Mouse (Mus musculus): ENCODE data around the gene Fam149b. TPM values are rescaled to one million over a fixed set of nuclear protein-coding genes. Genes with fewer than 3 reads are reported as not detected.
"Not testable (repeated sequence)": the region's sequence is repeated elsewhere in the genome, so short reads cannot be mapped to it uniquely, and the experiment has no call there.

The Fam149b gene
- 10 to 100 TPM; 19.7 to 20.8 TPM for total RNA-seq (2021)
- long read RNA-seq, experiment 1, full-length matches to known transcripts, result 8 of 47 reads
- long read RNA-seq, experiment 1, partial matches to known transcripts, result 9 of 47 reads
- long read RNA-seq, experiment 1, other reads (novel, unspliced or antisense), result 30 of 47 reads
- long read RNA-seq, experiment 2, full-length matches to known transcripts, result 5 of 39 reads
- long read RNA-seq, experiment 2, partial matches to known transcripts, result 3 of 39 reads
- long read RNA-seq, experiment 2, other reads (novel, unspliced or antisense), result 31 of 39 reads

DNA sequence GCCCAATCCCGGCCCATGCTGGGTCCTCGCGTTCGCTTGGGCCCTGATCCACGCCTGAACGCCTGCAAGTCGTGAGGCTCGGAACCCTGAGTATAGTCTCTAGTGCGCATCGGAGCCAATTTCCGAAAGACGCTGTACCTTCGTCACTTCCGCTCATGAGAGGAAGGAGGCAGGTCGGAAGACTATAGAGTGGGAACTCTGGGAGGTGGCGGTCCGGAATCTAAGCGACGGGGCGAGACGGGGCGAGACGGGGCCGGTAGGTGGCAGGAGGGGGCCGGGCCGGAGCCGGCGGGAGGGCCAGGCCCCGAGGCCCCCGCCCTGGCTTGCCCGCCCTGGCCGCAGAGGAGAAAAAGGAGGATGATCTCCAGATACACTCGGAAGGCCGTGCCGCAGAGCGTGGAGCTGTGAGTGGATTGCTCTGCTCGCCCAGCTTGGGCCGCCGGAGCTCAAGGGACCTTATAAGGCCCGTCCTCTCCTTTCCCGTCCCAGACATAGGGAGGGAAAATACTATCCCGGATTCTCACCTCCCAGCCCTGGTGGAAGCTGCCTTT, at the start of gene Fam149b, which contains the start of gene Ecd:
Gene Fam149b, plus strand, starts transcription at position 172 of the 551 bp plus-strand sequence.
Gene Ecd, minus strand, starts transcription at position 131 of the 551 bp plus-strand sequence.
- peak; percentile 91 for DNase-seq

DNA sequence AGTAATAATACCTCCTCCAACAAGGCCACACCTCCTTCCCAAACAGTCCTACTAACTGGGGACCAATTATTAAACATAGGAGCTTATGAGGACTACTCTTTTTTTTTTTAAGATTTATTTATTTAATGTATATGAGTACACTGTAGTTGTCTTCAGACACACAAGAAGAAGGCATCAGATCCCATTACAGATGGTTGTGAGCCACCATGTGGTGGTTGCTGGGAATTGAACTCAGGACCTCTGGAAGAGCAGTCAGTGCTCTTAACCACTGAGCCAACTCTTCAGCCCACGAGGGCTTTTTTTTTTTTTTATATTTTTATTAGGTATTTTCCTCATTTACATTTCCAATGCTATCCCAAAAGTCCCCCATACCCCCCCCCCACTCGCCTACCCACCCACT, 42.9 kb upstream of the Fam149b start:
- not testable (repeated sequence) for DNase-seq

DNA sequence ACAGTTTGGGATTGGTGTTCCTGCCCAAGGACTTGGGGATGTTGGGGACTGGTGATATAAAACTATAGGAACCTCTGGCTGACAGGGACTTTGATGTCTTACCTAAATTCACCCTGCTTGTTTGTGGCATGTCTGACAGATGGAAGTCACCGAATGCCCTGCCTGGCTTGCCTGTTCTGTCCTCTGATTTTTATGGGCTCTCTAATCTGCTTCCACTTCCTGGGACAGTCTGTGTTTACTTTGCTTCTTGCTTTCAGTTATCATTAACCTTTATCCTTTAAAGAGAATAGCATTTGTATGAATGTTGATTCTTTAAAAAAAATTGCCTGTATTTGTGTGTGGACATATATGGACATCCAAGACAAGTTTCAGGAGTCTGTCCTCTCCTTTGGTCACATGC, 32.8 kb upstream of the Fam149b start:
- DNase-seq, result no peak

DNA sequence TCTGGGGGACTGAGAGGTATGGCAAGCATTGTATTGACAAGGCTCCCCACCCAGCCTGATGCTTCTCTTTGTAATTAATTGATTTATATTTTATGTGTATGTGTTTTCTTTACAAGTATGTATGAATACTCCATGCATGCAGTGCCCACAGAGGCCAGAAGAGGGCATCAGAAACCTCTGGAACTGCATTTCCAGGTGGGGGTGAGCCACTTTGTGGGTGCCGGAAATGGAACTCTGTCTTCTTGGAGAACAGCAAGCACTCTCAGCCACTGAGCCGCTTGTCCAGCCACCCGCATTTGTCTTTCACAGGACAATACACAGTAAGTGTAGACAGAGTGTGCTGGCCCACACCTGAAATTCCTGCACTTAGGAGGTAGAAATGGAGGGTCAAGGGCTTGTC, 28.5 kb upstream of the Fam149b start:
- DNase-seq, result no peak

DNA sequence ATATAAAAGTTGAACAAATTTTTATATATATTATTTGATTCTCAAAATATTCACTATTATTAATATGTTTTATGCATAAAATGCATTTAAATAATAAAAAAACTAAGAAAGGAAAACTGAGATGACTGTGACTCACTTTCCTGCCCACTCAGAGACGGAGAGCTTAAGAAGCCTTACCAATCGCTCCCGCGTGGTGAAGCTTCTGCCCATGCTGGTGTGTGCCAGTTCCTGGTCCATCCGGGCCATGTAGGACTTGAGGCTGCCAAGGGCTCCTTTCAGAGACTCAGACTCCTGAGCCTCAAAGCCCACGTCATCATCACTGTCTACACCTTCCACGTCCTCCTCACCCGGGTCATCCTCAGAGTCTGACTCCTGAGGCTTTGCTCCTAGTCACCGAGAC, 23.8 kb upstream of the Fam149b start:
- no peak for DNase-seq

DNA sequence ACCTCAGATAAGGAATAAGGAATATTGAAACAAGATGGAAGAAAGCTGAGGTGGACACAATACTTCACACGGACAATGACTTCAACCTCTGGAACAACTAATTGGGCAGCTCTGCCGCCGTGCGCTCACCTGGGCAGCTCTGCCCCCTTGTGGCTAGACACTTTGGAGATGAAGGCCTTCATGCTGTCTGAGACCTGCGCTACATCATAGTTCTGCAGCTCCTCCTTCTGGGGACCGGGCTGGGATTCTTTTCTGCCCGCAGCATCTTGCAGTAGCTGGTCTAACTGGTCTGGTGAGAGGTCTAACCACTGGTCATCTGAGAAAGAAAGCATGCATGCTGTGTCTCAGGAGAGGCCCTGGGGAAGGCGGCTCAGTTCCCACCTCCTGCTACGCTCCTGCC, 19.5 kb upstream of the Fam149b start:
- no peak for DNase-seq

DNA sequence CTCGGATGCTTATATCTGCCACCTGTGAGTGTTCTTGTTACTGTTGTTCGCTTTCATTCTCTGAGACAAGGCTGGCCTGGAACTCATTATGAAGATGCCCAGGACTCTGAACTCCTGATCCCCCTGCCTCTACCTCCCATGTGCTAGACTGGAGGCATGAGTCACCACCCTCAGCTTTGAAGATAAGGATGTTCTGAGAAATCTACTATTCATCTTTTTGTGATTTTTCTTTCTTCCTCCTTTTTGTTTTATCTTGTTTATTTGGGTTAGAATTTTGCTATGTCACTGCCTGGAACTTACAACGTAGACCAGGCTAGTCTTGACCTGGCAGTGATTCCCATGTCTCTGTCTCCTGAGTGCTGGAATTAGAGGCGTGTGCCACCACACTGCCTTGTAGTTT, 16.6 kb upstream of the Fam149b start:
- no peak for DNase-seq

DNA sequence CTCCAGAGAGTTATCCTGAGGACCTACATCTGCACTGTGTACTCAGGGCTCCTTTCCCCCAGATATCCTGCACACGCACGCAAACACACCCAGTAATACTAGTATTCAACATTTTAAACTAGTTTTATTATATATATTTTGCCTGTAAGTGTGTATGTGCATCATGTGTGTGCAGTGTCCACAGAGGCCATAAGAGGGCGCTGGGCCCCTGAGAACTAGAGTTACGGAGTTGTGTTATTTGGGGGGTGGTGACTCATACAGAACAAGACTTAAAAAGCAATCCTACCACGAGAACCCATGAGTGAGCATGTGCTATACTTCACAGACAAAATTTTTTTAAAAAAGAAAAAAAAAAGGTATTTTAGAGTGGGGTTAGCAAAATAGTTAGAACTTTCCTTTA, 8.5 kb upstream of the Fam149b start:
- no peak for DNase-seq

DNA sequence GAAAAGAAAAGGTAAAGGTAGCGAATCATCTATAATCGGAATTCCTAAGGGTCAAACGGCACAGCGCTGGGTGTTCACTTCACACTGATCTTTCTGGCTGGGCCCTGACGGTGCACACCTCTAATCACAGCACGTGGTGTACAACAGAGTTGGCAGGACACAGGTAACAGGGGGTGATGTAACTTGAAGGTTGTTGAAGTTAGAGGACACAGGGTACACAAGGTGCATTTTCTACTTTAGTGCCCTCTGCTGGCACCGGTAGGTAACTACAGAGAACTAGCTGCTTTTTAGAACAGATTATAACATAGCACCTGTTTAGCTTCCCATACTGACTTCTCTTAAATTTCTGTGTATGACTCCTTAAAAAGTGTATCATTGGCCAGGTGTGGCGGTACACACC, 7.8 kb upstream of the Fam149b start:
- no peak for DNase-seq

DNA sequence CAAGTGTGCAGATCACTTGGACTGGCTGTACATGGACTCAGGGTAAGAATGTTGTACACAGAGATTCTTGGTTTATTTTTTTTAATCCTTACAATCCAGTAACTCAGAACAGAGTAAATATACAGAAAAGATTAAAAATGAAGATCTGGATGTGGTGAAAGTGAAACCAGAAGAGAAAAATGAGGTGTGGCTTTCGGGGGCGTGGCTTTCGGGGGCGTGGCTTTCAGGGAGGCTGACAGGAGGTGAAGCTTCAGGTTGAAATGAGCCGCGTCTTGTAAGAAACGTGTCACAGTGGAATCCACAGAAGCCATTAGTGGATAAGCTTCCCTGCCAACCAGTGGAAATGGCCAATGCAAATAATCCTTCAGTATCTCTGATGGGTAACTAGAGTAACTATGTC, 7.1 kb upstream of the Fam149b start:
- no peak for DNase-seq

DNA sequence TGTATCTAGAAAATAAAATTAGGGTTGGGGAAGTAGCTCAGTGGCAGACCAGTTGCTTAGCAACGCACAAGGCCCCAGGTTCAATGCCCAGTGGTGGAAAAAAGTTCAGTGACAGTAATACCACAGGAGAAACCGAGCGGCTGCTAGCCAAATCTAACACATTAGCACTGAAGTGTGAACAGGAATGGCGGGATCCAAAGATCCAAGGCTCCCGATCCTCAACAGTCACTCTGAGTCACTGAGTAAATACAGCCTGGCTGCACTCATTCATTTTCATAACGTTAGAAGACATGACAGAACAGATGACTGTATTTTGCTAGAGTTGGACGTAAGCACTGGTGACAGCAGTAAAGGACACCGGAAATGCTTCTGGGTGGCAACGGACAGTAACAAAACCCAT, 2.1 kb upstream of the Fam149b start:
- DNase-seq, result no peak

DNA sequence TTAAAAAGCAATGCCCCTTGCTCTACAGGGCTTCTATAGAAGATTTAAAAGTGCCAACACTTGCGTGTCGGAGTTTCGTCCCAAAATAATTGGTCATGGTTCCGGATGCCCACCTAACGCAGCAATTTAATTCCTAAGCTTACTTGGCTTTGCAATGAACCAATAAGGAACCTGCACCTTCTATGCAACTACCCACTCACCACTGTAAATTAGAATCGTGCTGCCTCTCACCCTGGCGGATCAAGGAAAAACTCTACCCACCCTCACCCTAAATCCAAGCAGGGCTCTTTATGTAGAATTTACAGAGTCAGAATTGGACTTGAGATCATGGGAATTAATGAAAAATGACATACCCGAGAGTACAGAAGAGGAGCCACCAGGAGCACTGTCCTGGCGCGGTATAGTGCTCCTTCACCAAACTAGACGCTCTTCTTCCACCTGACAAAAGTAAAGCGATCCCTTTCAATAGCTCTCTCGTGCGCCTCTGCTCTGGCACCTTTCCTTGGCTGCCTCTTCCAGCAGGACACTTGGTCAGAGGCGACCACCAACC, 446 bp upstream of the Fam149b start:
- DNase-seq, result no peak

DNA sequence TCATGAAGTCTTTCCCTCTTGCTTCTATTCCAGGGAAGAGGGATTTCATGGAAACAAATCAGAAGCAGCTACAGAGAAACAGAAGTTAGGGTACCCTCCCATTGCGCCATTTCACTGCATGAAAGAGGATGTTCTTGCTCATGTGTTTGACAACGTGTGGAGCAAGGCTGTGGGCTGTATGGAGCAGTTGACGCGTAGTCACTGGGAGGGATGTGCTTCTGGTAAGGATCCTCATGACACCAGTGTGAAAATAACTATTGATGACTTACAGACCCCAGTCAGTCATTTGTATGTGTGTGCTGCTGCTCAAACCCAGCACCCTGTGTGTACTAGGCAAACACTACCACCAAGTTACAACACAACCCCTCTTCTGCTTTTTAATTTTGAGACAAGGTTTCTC, 15.3 kb downstream of the Fam149b start:
- DNase-seq, result no peak

DNA sequence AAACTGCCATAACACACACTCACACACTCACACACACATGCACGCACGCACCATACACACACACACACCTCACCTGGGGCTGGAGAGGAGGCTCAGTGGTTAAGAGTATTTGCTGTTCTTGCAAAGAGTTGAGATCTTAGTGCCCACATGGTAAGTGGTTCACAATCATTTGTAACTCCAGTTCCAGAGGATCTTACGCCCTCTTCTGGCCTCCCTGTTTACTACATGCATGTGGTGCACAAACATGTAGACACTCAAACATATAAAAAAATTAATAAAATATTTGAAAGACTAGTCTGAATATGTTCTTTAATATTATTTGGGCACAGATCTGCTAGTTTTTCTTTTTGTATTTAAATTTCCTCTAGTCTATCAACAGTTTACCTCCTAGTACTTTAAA, 20.3 kb downstream of the Fam149b start:
- DNase-seq, result no peak

DNA sequence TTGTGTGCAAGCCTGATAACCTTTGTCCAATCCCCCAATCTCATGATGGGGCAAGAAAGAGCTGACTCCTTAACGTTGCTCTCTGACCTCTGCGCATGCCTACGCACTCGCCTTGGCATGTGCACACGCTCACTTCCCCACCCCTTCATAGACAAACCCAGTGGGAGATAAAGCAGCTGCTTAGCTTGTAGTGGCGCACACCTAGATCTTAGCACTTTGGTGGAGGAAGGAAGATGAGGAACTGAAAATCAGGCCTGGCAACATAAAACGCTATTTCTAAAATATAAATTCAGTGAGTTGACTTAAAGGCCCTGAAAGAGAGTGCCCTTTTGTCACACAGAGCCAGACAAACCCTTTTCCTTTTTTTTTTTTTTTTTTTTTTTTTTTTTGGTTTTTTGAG, 22.8 kb downstream of the Fam149b start:
- DNase-seq, result no peak

DNA sequence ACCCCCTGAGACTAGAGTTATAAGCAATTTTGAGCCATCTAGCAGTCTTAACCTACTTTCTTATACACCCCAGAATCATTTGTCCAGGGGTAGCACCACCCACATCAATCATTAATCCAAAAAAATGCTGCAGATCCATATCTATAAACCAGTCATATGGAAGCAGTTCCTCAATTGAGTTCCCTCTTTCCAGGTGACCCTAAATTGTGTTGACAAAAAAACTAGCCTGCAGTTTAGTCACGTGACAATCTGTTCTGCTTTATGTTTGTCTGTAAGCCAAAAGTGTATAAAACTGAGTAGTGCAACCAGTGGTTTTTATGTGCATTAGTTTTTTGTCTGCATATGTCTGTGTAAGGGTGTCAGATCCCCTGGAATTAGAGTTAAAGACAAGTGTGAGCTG, 23.9 kb downstream of the Fam149b start:
- DNase-seq, result no peak

DNA sequence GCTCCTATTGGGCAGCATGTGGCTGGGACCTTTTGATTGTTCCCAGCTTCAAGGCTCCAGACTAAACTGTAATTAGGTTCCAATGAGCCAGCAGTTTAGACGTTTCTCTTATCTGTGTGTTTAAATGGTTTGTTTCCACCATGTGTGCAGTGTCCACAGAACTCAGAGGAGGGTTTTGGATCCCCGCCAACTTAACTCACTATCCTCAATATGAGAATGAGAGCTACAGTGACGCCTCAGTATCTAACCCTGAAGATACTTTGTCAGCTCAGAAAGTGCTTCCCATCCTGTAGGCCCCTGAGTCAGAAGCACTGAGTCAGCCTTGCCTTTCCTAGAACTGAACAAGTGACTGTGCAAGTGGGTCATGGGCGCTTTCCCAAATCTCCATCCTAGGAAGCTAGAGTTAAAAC, 29.2 kb downstream of the Fam149b start:
- DNase-seq, result no peak

DNA sequence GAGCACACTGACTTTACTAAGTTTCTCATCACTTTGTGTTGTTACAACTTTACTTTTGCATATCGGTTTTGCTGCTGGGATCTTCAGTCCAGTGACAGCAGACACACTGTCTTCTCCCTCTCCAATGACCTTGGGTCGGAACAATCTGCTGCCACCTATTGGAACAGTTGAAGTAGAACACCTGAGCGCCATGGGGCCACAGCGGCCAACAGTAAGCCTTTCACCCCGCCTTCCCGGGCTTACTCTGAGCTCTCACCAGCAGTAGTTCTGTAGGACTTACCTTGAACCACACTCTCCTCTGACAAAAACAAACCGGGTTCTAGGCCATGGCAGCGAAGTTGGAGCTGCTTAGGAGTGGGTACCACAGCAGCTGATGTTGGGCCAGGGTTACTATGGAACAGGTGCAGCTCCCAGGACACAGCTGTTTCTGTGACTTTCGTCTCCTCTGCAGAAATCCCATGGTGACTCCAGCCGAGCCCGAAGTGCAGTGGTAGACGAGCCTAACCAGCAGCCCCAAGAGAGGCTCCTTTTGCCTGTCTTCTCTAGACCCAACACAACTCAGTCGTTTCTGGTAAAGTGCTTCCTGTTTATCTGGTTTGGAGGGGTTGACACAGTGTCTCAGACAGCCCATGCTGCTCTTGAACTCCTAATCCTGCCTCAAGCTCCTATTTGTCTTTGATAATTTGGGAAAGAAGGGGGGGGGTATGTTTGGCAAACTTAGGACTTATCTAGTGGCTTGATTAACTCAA, 30.5 kb downstream of the Fam149b start:
- DNase-seq, result peak; percentile 16

DNA sequence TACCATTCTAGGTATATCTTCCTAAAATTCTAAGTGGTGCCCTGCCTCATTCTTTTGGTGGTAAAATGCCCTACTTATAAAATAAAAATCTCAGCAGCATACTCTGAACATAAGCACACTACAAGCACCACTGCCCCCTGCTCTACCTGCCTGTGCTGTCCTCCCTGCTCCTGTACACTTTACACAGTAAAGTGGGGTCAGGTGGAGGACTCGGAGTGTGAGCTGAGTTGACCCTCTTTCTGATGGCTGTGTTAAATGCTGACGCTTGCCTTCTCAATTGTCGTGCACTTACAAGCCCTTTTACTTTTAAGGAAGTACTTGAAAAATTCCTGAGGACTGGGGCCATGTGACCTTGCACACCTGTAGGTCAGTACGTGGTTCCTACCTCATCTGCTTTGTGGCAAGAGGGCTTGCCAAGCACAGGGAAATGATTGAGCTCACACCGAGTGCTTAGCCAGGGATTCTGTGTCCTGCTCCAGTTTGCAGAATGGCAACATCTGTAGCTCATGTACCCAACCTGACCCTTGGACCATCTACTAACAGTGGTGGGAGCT, 31.2 kb downstream of the Fam149b start:
- no peak for DNase-seq

DNA sequence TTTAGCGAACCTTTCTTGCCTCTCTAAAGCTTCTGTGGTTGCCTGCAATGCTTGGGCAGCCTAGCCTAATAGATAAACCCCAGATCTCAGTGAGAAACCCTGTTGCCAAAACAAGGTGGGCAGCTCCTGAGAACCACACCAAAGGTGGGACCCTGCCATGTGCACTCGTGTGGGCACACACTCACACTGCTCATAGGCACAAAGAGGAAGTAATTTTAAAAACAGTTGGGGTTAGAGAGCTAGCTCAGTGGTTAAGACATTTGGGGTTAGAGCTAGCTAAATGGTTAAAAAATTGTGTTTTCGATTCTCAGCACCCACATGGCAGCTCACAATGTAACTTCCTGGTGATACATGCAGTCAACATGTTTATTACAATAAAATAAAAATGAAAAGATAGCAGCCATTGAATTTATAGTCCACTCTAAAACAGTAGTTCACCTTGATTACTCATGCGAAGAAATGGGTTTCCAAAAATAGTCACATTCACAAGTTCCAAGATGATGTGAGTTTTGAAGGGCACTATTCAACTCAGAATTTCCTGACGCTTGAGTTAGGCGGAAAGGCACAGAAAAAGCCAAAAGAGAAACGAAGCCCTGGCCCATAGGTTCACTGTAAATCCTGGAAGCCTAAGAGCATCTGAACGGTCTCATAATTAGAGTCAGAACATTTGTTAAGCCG, 31.9 kb downstream of the Fam149b start:
- no peak for DNase-seq

DNA sequence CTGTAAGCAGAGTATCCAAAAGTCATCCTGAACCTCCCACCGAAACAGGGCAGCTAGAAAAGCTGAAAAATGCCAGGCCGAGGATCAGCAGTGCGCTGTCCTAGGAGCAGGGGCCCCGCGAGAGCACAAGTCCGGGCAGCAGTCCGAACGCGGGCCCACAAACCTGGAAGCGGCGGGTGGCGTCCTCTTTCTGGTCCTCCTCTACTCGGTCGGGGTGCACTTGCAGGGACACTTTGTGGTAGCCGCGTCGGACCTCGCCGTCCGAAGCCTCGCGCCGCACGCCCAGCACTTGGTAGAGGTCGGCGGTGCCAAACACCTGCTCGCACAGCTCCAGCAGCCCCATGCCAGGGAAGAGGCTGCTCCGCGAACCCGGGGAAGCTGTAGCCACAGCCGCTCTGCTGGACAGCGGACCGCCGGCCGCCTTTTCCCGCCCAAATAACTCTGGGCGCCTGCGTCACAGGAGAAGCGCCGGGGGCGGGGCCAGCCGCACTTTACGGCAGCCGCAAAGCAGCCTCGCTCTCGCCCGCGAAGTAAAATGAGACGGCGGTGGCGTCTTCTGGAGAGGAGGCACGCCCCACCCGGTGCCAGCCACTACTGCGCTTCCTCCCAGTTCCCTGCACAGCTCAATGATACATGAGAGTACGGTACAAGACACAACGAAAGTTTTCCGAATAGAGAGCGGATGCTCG, 40.6 kb downstream of the Fam149b start, which contains the start of gene Dnajc9:
Gene Dnajc9, minus strand, starts transcription at position 470 of the 689 bp plus-strand sequence.
- DNase-seq, result peak; percentile 93

Data from gastrocnemius, postnatal 25 days (tissue).